Mouse (Mus musculus): ENCODE measurements around the gene Tle3. TPM values are rescaled to one million over a fixed set of nuclear protein-coding genes. Genes with fewer than 3 reads are reported as not detected.
A peak's percentile ranks its signal among the peaks of the same experiment; 100 is the strongest.

Gene Tle3
- polyA plus RNA-seq, 1 experiment: 48.1 TPM

GRCm38 (mm10) chr9:61427901-61428300 is 55.7 kb downstream of the Tle3 start:
- no peak for DNase-seq (ENCODE audit: extremely low spot score in 1 of 2, low spot score in 1 of 2)

GRCm38 (mm10) chr9:61431830-61432229 is 59.7 kb downstream of the Tle3 start:
- DNase-seq (ENCODE audit: extremely low spot score in 1 of 2, low spot score in 1 of 2): no peak

GRCm38 (mm10) chr9:61433206-61433605 is 61.0 kb downstream of the Tle3 start:
- no peak for DNase-seq (ENCODE audit: extremely low spot score in 1 of 2, low spot score in 1 of 2)

- DNase-seq (ENCODE audit: extremely low spot score in 1 of 2, low spot score in 1 of 2): peak; percentile 39 to 49
These were observed 61.9 kb downstream of the Tle3 start for GRCm38 (mm10) chr9:61434062-61434461.

GRCm38 (mm10) chr9:61435191-61435989 is 63.2 kb downstream of the Tle3 start:
- DNase-seq (ENCODE audit: extremely low spot score in 1 of 2, low spot score in 1 of 2): no peak

- DNase-seq (ENCODE audit: extremely low spot score in 1 of 2, low spot score in 1 of 2): no peak
These were observed 63.9 kb downstream of the Tle3 start for GRCm38 (mm10) chr9:61436104-61436503.

- no peak for DNase-seq (ENCODE audit: extremely low spot score in 1 of 2, low spot score in 1 of 2)
These were observed 64.6 kb downstream of the Tle3 start for GRCm38 (mm10) chr9:61436761-61437160.

- no peak for DNase-seq (ENCODE audit: extremely low spot score in 1 of 2, low spot score in 1 of 2)
These were observed 66.9 kb downstream of the Tle3 start for GRCm38 (mm10) chr9:61439092-61439491.

- no peak for DNase-seq (ENCODE audit: extremely low spot score in 1 of 2, low spot score in 1 of 2)
These were observed 67.8 kb downstream of the Tle3 start for GRCm38 (mm10) chr9:61439979-61440378.

GRCm38 (mm10) chr9:61441206-61441913 is 69.2 kb downstream of the Tle3 start:
- DNase-seq (ENCODE audit: extremely low spot score in 1 of 2, low spot score in 1 of 2): no peak

GRCm38 (mm10) chr9:61442951-61443630 is 70.9 kb downstream of the Tle3 start:
- no peak for DNase-seq (ENCODE audit: extremely low spot score in 1 of 2, low spot score in 1 of 2)

GRCm38 (mm10) chr9:61445151-61445550 is 73.0 kb downstream of the Tle3 start:
- DNase-seq (ENCODE audit: extremely low spot score in 1 of 2, low spot score in 1 of 2): no peak

- no peak for DNase-seq (ENCODE audit: extremely low spot score in 1 of 2, low spot score in 1 of 2)
These were observed 73.6 kb downstream of the Tle3 start for GRCm38 (mm10) chr9:61445711-61446222.

- no peak for DNase-seq (ENCODE audit: extremely low spot score in 1 of 2, low spot score in 1 of 2)
These were observed 74.8 kb downstream of the Tle3 start for GRCm38 (mm10) chr9:61446965-61447364.

- DNase-seq (ENCODE audit: extremely low spot score in 1 of 2, low spot score in 1 of 2): no peak
These were observed 77.3 kb downstream of the Tle3 start for GRCm38 (mm10) chr9:61449363-61449904.

- DNase-seq (ENCODE audit: extremely low spot score in 1 of 2, low spot score in 1 of 2): no peak
These were observed 79.9 kb downstream of the Tle3 start for GRCm38 (mm10) chr9:61452081-61452480.

- no peak for DNase-seq (ENCODE audit: extremely low spot score in 1 of 2, low spot score in 1 of 2)
These were observed 83.7 kb downstream of the Tle3 start for GRCm38 (mm10) chr9:61455861-61456261.

- no peak for DNase-seq (ENCODE audit: extremely low spot score in 1 of 2, low spot score in 1 of 2)
These were observed 84.4 kb downstream of the Tle3 start for GRCm38 (mm10) chr9:61456441-61457161.

- no peak for DNase-seq (ENCODE audit: extremely low spot score in 1 of 2, low spot score in 1 of 2)
These were observed 85.0 kb downstream of the Tle3 start for GRCm38 (mm10) chr9:61457162-61457523.

- no peak for DNase-seq (ENCODE audit: extremely low spot score in 1 of 2, low spot score in 1 of 2)
These were observed 89.7 kb downstream of the Tle3 start for GRCm38 (mm10) chr9:61461859-61462258.
